33 mouse cellular contexts compared by ENCODE assay signal in genomic region chr16:93597551-93597950, GRCm38 (mm10). TPM values are rescaled to one million over a fixed set of nuclear protein-coding genes. Genes with fewer than 3 reads are reported as not detected.
A peak's percentile ranks its signal among the peaks of the same experiment; 100 is the strongest.
DNase-seq lines count a peak whose midpoint lies in the region; ATAC-seq lines count a peak whose summit lies in the region.
"Had no signal": no experiment of that assay in that cellular context is flagged by ENCODE, and none has a peak within 500 bp of the region (broad histone marks: within the 10 kb centered on the region; RNA-seq: fewer than 3 reads in every experiment).

No protein-coding gene starts in this region.

- no peak for ATAC-seq in kidney, embryonic 15.5 days (replicated peaks; ENCODE audit: low FRiP score)
- ATAC-seq: forebrain, embryonic 15.5 days; inflammation-experienced regulatory T-cells, adult 6 months had no signal

- no peaks in the 10 kb centered on the region for H3K9me3 ChIP-seq in kidney, embryonic 15.5 days (replicated peaks)
- H3K9me3 ChIP-seq in limb, embryonic 10.5 days (replicated peaks) = no peaks in the 10 kb centered on the region
- H3K9me3 ChIP-seq: embryonic facial prominence, embryonic 13.5 days; forebrain, embryonic 10.5 days; forebrain, embryonic 15.5 days; G1E; hindbrain, embryonic 10.5 days; hindbrain, embryonic 15.5 days; limb, embryonic 15.5 days; midbrain, embryonic 12.5 days; neural tube, embryonic 12.5 days had no signal

- no peaks in the 10 kb centered on the region for H3K27me3 ChIP-seq in kidney, embryonic 15.5 days
- no peaks in the 10 kb centered on the region for H3K27me3 ChIP-seq in limb, embryonic 10.5 days (ENCODE audit: low read depth, poor library complexity, severe bottlenecking)
- H3K27me3 ChIP-seq: embryonic facial prominence, embryonic 13.5 days; forebrain, embryonic 15.5 days; hindbrain, embryonic 15.5 days; limb, embryonic 15.5 days; midbrain, embryonic 12.5 days; neural tube, embryonic 12.5 days had no signal

- no peak overlapping the region for H3K9ac ChIP-seq in kidney, embryonic 15.5 days
- H3K9ac ChIP-seq: embryonic facial prominence, embryonic 13.5 days; forebrain, embryonic 15.5 days; hindbrain, embryonic 15.5 days; limb, embryonic 15.5 days; liver, embryonic 14.5 days; lung, embryonic 14.5 days; midbrain, embryonic 12.5 days; neural tube, embryonic 12.5 days had no signal

- peaks cover 6% of the 10 kb centered on the region; the same call in 1 of the 2 replicates for H3K4me1 ChIP-seq in kidney, embryonic 15.5 days
- no peaks in the 10 kb centered on the region for H3K4me1 ChIP-seq in limb, embryonic 10.5 days
- H3K4me1 ChIP-seq: embryonic facial prominence, embryonic 13.5 days; forebrain, embryonic 10.5 days; hindbrain, embryonic 10.5 days; hindbrain, embryonic 15.5 days; limb, embryonic 15.5 days; midbrain, embryonic 12.5 days; neural tube, embryonic 12.5 days had no signal

- peak overlapping the region; percentile 30 for H3K27ac ChIP-seq in kidney, embryonic 15.5 days
- H3K27ac ChIP-seq in limb, embryonic 10.5 days = no peak overlapping the region
- H3K27ac ChIP-seq: embryonic facial prominence, embryonic 13.5 days; forebrain, embryonic 10.5 days; forebrain, embryonic 15.5 days; hindbrain, embryonic 10.5 days; hindbrain, embryonic 15.5 days; limb, embryonic 15.5 days; liver, embryonic 14.5 days; midbrain, embryonic 12.5 days; neural tube, embryonic 12.5 days had no signal

- DNase-seq in adrenal gland, adult 2 months = peak; percentile 66
- no peak for DNase-seq in adrenal gland, postnatal 4 days (ENCODE audit: low spot score in 2 of 2)
- DNase-seq in kidney, adult 9 months = no peak
- peak; percentile 1 for DNase-seq in right cerebral cortex, postnatal 4 days
- DNase-seq in right cerebral cortex, postnatal 14 days = no peak
- peak; percentile 27 for DNase-seq in limb, embryonic 10.5 days (ENCODE audit: low spot score)
- DNase-seq: cerebellum, adult 18-20 months; gastrocnemius, postnatal 25 days; heart, adult 18-20 months; left cerebral cortex, postnatal 4 days; lung, embryonic 14.5 days; lung, postnatal 36 days; right cerebral cortex, adult 18-20 months; thymus, postnatal 36 days had no signal

- WGBS in kidney, embryonic 15.5 days = 92% methylated on average over 9 of the region's 9 CpGs
- 91% methylated on average over 9 of the region's 9 CpGs for WGBS in limb, embryonic 10.5 days

- H3K4me3 ChIP-seq in kidney, embryonic 15.5 days (replicated peaks) = no peak overlapping the region
- no peak overlapping the region for H3K4me3 ChIP-seq in limb, embryonic 10.5 days
- H3K4me3 ChIP-seq: embryonic facial prominence, embryonic 13.5 days; forebrain, embryonic 10.5 days; forebrain, embryonic 15.5 days; hindbrain, embryonic 10.5 days; hindbrain, embryonic 15.5 days; limb, embryonic 15.5 days; midbrain, embryonic 12.5 days; myocyte; neural tube, embryonic 12.5 days had no signal

- H3K36me3 ChIP-seq in kidney, embryonic 15.5 days = peaks cover 34% of the 10 kb centered on the region
- peaks cover 42% of the 10 kb centered on the region for H3K36me3 ChIP-seq in limb, embryonic 10.5 days

- no peak overlapping the region for H3K4me2 ChIP-seq in kidney, embryonic 15.5 days
- H3K4me2 ChIP-seq: embryonic facial prominence, embryonic 13.5 days; forebrain, embryonic 15.5 days; heart, embryonic 11.5 days; hindbrain, embryonic 15.5 days; limb, embryonic 15.5 days; lung, embryonic 14.5 days; midbrain, embryonic 12.5 days; neural tube, embryonic 12.5 days had no signal

RNA-seq across cellular contexts. Expression of gene Setd4, which starts 6.3 kb away (rescaled TPM):
- total RNA-seq in adrenal gland, adult 2 months (2021) = 1 to 10 TPM; 3.0 to 4.6 TPM
- polyA plus RNA-seq in adrenal gland, adult 2 months (2012; rRNA removed) = 8.0 and 10.5 TPM in 2 replicates
- 10 to 100 TPM; 11.0 to 11.1 TPM for total RNA-seq in adrenal gland, postnatal 4 days (2021)
- 13.9 and 14.3 TPM in 2 replicates for polyA plus RNA-seq in kidney, embryonic 15.5 days (2015; fragmentation: Nextera tagmentation; extraction: Ambion mirVana)
- polyA plus RNA-seq in limb, embryonic 10.5 days (2016; fragmentation: Nextera tagmentation; extraction: Ambion mirVana) = 11.8 and 17.0 TPM in 2 replicates

RNA-seq across cellular contexts. Expression of gene Cbr1, which starts 8.1 kb away (rescaled TPM):
- total RNA-seq in adrenal gland, adult 2 months (2021) = 10 to 100 TPM; 82.4 to 93.0 TPM
- 114 and 137 TPM in 2 replicates for polyA plus RNA-seq in adrenal gland, adult 2 months (2012; rRNA removed)
- total RNA-seq in adrenal gland, postnatal 4 days (2021) = 10 to 100 TPM; 69.3 to 79.6 TPM
- 138 and 140 TPM in 2 replicates for polyA plus RNA-seq in kidney, embryonic 15.5 days (2015; fragmentation: Nextera tagmentation; extraction: Ambion mirVana)
- polyA plus RNA-seq in limb, embryonic 10.5 days (2016; fragmentation: Nextera tagmentation; extraction: Ambion mirVana) = 94.3 and 102 TPM in 2 replicates

RNA-seq across cellular contexts. Expression of gene Gm5678, which starts 30.3 kb away (rescaled TPM):
- 10 to 100 TPM in 1 of 2 experiments, 1 to 10 TPM in 1; 5.4 to 11.7 TPM for total RNA-seq in adrenal gland, adult 2 months (2021)
- not detected in 2 replicates for polyA plus RNA-seq in adrenal gland, adult 2 months (2012; rRNA removed)
- 1 to 10 TPM; 2.9 to 4.6 TPM for total RNA-seq in adrenal gland, postnatal 4 days (2021)
- not detected in 2 replicates for polyA plus RNA-seq in kidney, embryonic 15.5 days (2015; fragmentation: Nextera tagmentation; extraction: Ambion mirVana)
- not detected in 2 replicates for polyA plus RNA-seq in limb, embryonic 10.5 days (2016; fragmentation: Nextera tagmentation; extraction: Ambion mirVana)
- total RNA-seq: common myeloid progenitor, adult 5-6 weeks; megakaryocyte, adult 5-6 weeks; midbrain, postnatal 0 days had no signal
- polyA plus RNA-seq: embryonic facial prominence, embryonic 13.5 days; forebrain, embryonic 10.5 days; forebrain, embryonic 15.5 days; G1E; heart, embryonic 11.5 days; heart, postnatal 0 days; hindbrain, embryonic 10.5 days; hindbrain, embryonic 15.5 days; kidney, adult 2 months; limb, embryonic 15.5 days; liver, embryonic 14.5 days; lung, embryonic 14.5 days; midbrain, embryonic 12.5 days; midbrain, postnatal 0 days; myocyte; neural tube, embryonic 12.5 days had no signal

Comparison
In these comparisons a context has a peak if more than half of its experiments do, and no peak if none do; other contexts are left out.
1. DNase-seq: peak in adrenal gland, adult 2 months (single experiment), right cerebral cortex, postnatal 4 days (single experiment) and limb, embryonic 10.5 days (single experiment); none in adrenal gland, postnatal 4 days (0 of 2), kidney, adult 9 months (single experiment) and right cerebral cortex, postnatal 14 days (single experiment).